16 mouse cellular contexts compared by ENCODE assay signal in the genomic region with DNA sequence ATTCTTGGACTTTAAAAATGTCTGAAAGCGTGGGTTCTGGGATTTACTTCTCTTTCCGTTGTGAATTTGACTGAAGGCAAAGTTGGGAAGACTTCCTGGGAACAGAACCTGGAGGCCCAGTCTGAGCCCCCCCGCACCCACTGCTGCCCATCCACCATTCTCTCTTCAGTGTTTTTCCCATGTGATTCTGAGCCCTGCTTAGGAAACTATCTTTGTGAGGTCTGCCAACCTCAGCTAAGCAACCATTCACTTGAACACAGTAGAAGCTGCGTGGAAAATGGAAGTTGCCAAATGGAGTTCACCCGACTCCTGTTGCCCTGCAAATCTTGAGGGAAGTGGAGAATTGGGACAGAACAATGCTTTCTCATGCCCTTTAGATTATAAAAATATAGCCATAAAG. TPM values are rescaled to one million over a fixed set of nuclear protein-coding genes. Genes with fewer than 3 reads are reported as not detected.
"Had no signal": no experiment of that assay in that cellular context is flagged by ENCODE, and none has a peak within 500 bp of the region (broad histone marks: within the 10 kb centered on the region; RNA-seq: fewer than 3 reads in every experiment).

No protein-coding gene starts in this region.

- H3K9ac ChIP-seq: limb, embryonic 15.5 days; liver, embryonic 12.5 days; lung, embryonic 14.5 days; midbrain, embryonic 12.5 days had no signal

- H3K9me3 ChIP-seq: limb, embryonic 15.5 days; liver, embryonic 12.5 days had no signal

- DNase-seq: kidney, adult 8-10 months; kidney, postnatal 25 days; lung, embryonic 14.5 days; lung, postnatal 10 days; lung, postnatal 4 days; spleen, adult 18-20 months; thymus, adult 18-20 months; thymus, postnatal 14 days had no signal

- H3K4me3 ChIP-seq: left cerebral cortex, adult 2 months; limb, embryonic 15.5 days; liver, embryonic 12.5 days; midbrain, embryonic 12.5 days had no signal

- H3K27me3 ChIP-seq: limb, embryonic 15.5 days; liver, embryonic 12.5 days; midbrain, embryonic 12.5 days had no signal

- ATAC-seq: inflammation-experienced regulatory T-cells, adult 6 months; intestine, postnatal 0 days; liver, embryonic 12.5 days had no signal

- H3K4me2 ChIP-seq: limb, embryonic 15.5 days; liver, embryonic 12.5 days; lung, embryonic 14.5 days; midbrain, embryonic 12.5 days had no signal

- H3K27ac ChIP-seq: left cerebral cortex, adult 2 months; limb, embryonic 15.5 days; liver, embryonic 12.5 days; midbrain, embryonic 12.5 days had no signal

- H3K4me1 ChIP-seq: limb, embryonic 15.5 days; liver, embryonic 12.5 days; midbrain, embryonic 12.5 days had no signal

- H3K36me3 ChIP-seq: limb, embryonic 15.5 days; liver, embryonic 12.5 days had no signal

RNA-seq across cellular contexts. Expression of gene Grm3, which starts 8.7 kb away (rescaled TPM):
- total RNA-seq: megakaryocyte, adult 5-6 weeks had no signal
- polyA plus RNA-seq: inflammation-experienced regulatory T-cells, adult 6 months; intestine, postnatal 0 days; limb, embryonic 11.5 days; liver, embryonic 12.5 days had no signal
